Mouse (Mus musculus): Measurements from ENCODE around the gene Acox2. TPM values are rescaled to one million over a fixed set of nuclear protein-coding genes. Genes with fewer than 3 reads are reported as not detected.

Gene Acox2
- total and polyA plus RNA-seq, 3 experiments = not detected

GRCm38 (mm10) chr14:8262242-8262641 is 3.1 kb upstream of the Acox2 start:
- Histone ChIP-seq H3K9me3 (replicated peaks) (no peaks in the 10 kb centered on the region), H3K4me1 (ENCODE audit: insufficient read depth, low read depth, low read length) (no peaks in the 10 kb centered on the region), H3K4me3 (ENCODE audit: low read depth, low read length) (no peak overlapping the region), H3K27me3 (ENCODE audit: insufficient read depth, low read length) (peaks cover 17% of the 10 kb centered on the region), H3K36me3 (replicated peaks) (no peaks in the 10 kb centered on the region)
- ATAC-seq (ENCODE audit: extremely low read depth, insufficient number of reproducible peaks, low FRiP score, poor library complexity, severe bottlenecking) = no peak
- DNase-seq (ENCODE audit: low spot score) = no peak
- no peak for TF ChIP-seq POLR2AphosphoS5 (IDR thresholded peaks at IDR 0.05; ENCODE audit: insufficient replicate concordance, low read depth, low read length)
- TF ChIP-seq CTCF (IDR thresholded peaks at IDR 0.05; ENCODE audit: low read depth, low read length) = no peak
- TF ChIP-seq TAL1 (conservative IDR thresholded peaks at IDR 0.05; ENCODE audit: low read depth, low read length) = no peak
- no peak for TF ChIP-seq GATA1 (IDR thresholded peaks at IDR 0.05; ENCODE audit: borderline replicate concordance, low read length)
- TF ChIP-seq GATA2 (IDR thresholded peaks at IDR 0.05; ENCODE audit: borderline replicate concordance, low read depth, low read length) = no peak

- H3K36me3 ChIP-seq (replicated peaks) = no peaks in the 10 kb centered on the region
- H3K4me3 ChIP-seq (ENCODE audit: low read depth, low read length) = no peak overlapping the region
- ATAC-seq (ENCODE audit: extremely low read depth, insufficient number of reproducible peaks, low FRiP score, poor library complexity, severe bottlenecking) (no peak), DNase-seq (ENCODE audit: low spot score) (no peak)
- H3K4me1 ChIP-seq (ENCODE audit: insufficient read depth, low read depth, low read length) = no peaks in the 10 kb centered on the region
- H3K9me3 ChIP-seq (replicated peaks) = no peaks in the 10 kb centered on the region
- TF ChIP-seq CTCF (IDR thresholded peaks at IDR 0.05; ENCODE audit: low read depth, low read length) (no peak), GATA1 (IDR thresholded peaks at IDR 0.05; ENCODE audit: borderline replicate concordance, low read length) (no peak), TAL1 (conservative IDR thresholded peaks at IDR 0.05; ENCODE audit: low read depth, low read length) (no peak), GATA2 (IDR thresholded peaks at IDR 0.05; ENCODE audit: borderline replicate concordance, low read depth, low read length) (no peak), POLR2AphosphoS5 (IDR thresholded peaks at IDR 0.05; ENCODE audit: insufficient replicate concordance, low read depth, low read length) (no peak)
- peaks cover 27% of the 10 kb centered on the region for H3K27me3 ChIP-seq (ENCODE audit: insufficient read depth, low read length)
Measured at GRCm38 (mm10) chr14:8260214-8260613, 1.1 kb upstream of the Acox2 start.

- no peak for TF ChIP-seq GATA2 (IDR thresholded peaks at IDR 0.05; ENCODE audit: borderline replicate concordance, low read depth, low read length)
- no peak for TF ChIP-seq GATA1 (IDR thresholded peaks at IDR 0.05; ENCODE audit: borderline replicate concordance, low read length)
- no peak for TF ChIP-seq POLR2AphosphoS5 (IDR thresholded peaks at IDR 0.05; ENCODE audit: insufficient replicate concordance, low read depth, low read length)
- no peak for DNase-seq (ENCODE audit: low spot score)
- no peak for ATAC-seq (ENCODE audit: extremely low read depth, insufficient number of reproducible peaks, low FRiP score, poor library complexity, severe bottlenecking)
- no peaks in the 10 kb centered on the region for H3K9me3 ChIP-seq (replicated peaks)
- no peaks in the 10 kb centered on the region for H3K4me1 ChIP-seq (ENCODE audit: insufficient read depth, low read depth, low read length)
- no peak overlapping the region for H3K4me3 ChIP-seq (ENCODE audit: low read depth, low read length)
- peaks cover 27% of the 10 kb centered on the region for H3K27me3 ChIP-seq (ENCODE audit: insufficient read depth, low read length)
- H3K36me3 ChIP-seq (replicated peaks) = no peaks in the 10 kb centered on the region
Measured at GRCm38 (mm10) chr14:8258752-8259151, 401 bp downstream of the Acox2 start.

GRCm38 (mm10) chr14:8258335-8258627 is 872 bp downstream of the Acox2 start:
- H3K27me3 ChIP-seq (ENCODE audit: insufficient read depth, low read length) = peaks cover 29% of the 10 kb centered on the region
- H3K4me1 ChIP-seq (ENCODE audit: insufficient read depth, low read depth, low read length) = no peaks in the 10 kb centered on the region
- no peak for DNase-seq (ENCODE audit: low spot score)
- ATAC-seq (ENCODE audit: extremely low read depth, insufficient number of reproducible peaks, low FRiP score, poor library complexity, severe bottlenecking) = no peak
- TF ChIP-seq TAL1 (conservative IDR thresholded peaks at IDR 0.05; ENCODE audit: low read depth, low read length) (no peak), CTCF (IDR thresholded peaks at IDR 0.05; ENCODE audit: low read depth, low read length) (no peak), POLR2AphosphoS5 (IDR thresholded peaks at IDR 0.05; ENCODE audit: insufficient replicate concordance, low read depth, low read length) (no peak), GATA2 (IDR thresholded peaks at IDR 0.05; ENCODE audit: borderline replicate concordance, low read depth, low read length) (no peak), GATA1 (IDR thresholded peaks at IDR 0.05; ENCODE audit: borderline replicate concordance, low read length) (no peak)
- no peak overlapping the region for H3K4me3 ChIP-seq (ENCODE audit: low read depth, low read length)
- no peaks in the 10 kb centered on the region for H3K9me3 ChIP-seq (replicated peaks)
- no peaks in the 10 kb centered on the region for H3K36me3 ChIP-seq (replicated peaks)

GRCm38 (mm10) chr14:8257521-8258334 is 1.4 kb downstream of the Acox2 start:
- H3K4me3 ChIP-seq (ENCODE audit: low read depth, low read length) = no peak overlapping the region
- DNase-seq (ENCODE audit: low spot score) = no peak

GRCm38 (mm10) chr14:8256881-8257280 is 2.3 kb downstream of the Acox2 start:
- Histone ChIP-seq H3K4me3 (ENCODE audit: low read depth, low read length) (no peak overlapping the region), H3K9me3 (replicated peaks) (no peaks in the 10 kb centered on the region), H3K4me1 (ENCODE audit: insufficient read depth, low read depth, low read length) (no peaks in the 10 kb centered on the region), H3K36me3 (replicated peaks) (no peaks in the 10 kb centered on the region), H3K27me3 (ENCODE audit: insufficient read depth, low read length) (peaks cover 32% of the 10 kb centered on the region)
- TF ChIP-seq POLR2AphosphoS5 (IDR thresholded peaks at IDR 0.05; ENCODE audit: insufficient replicate concordance, low read depth, low read length) = no peak
- no peak for TF ChIP-seq TAL1 (conservative IDR thresholded peaks at IDR 0.05; ENCODE audit: low read depth, low read length)
- no peak for TF ChIP-seq CTCF (IDR thresholded peaks at IDR 0.05; ENCODE audit: low read depth, low read length)
- no peak for TF ChIP-seq GATA1 (IDR thresholded peaks at IDR 0.05; ENCODE audit: borderline replicate concordance, low read length)
- no peak for TF ChIP-seq GATA2 (IDR thresholded peaks at IDR 0.05; ENCODE audit: borderline replicate concordance, low read depth, low read length)
- no peak for ATAC-seq (ENCODE audit: extremely low read depth, insufficient number of reproducible peaks, low FRiP score, poor library complexity, severe bottlenecking)
- no peak for DNase-seq (ENCODE audit: low spot score)

More at GRCm38 (mm10) chr14:8257521-8258334, 1.4 kb downstream of the Acox2 start:
- peaks cover 32% of the 10 kb centered on the region for H3K27me3 ChIP-seq (ENCODE audit: insufficient read depth, low read length)
- H3K9me3 ChIP-seq (replicated peaks) = no peaks in the 10 kb centered on the region
- TF ChIP-seq CTCF (IDR thresholded peaks at IDR 0.05; ENCODE audit: low read depth, low read length) (no peak), GATA1 (IDR thresholded peaks at IDR 0.05; ENCODE audit: borderline replicate concordance, low read length) (no peak), TAL1 (conservative IDR thresholded peaks at IDR 0.05; ENCODE audit: low read depth, low read length) (no peak), POLR2AphosphoS5 (IDR thresholded peaks at IDR 0.05; ENCODE audit: insufficient replicate concordance, low read depth, low read length) (no peak)
- no peak for ATAC-seq (ENCODE audit: extremely low read depth, insufficient number of reproducible peaks, low FRiP score, poor library complexity, severe bottlenecking)
- no peaks in the 10 kb centered on the region for H3K36me3 ChIP-seq (replicated peaks)
- no peaks in the 10 kb centered on the region for H3K4me1 ChIP-seq (ENCODE audit: insufficient read depth, low read depth, low read length)
